Mouse (Mus musculus): ENCODE data around the gene Olfr920. TPM values are rescaled to one million over a fixed set of nuclear protein-coding genes. Genes with fewer than 3 reads are reported as not detected.

Olfr920 gene
- 0.80 TPM for polyA plus RNA-seq (2014; fragmentation: Illumina TruSeq; extraction: RNeasy Lipid Tissue Mini Kit (QIAGEN cat#74804))

DNA sequence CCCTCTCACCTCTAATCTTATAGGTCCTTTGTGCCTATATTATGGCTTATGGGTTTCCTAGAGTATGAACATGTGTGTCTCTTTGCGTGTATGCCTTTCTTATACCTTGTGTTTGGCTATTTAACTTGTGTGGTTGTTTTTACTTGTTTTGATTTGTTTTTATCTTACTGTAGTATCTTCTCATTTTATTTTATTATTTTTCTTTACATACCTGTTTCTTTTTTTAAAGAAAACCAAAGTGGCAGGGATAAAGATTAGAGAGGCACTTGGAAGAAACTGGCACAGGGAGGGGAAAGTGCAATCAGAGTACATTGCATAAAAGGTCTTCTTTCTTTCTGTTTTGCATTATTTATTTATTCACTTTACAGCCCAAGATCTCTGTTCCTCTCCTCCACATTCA, at the start of gene Olfr920:
Gene Olfr920 (plus strand): TSS at position 301 of the 400 bp plus-strand sequence.

GRCm38 (mm10) chr9:38718102-38718501, 34.0 kb upstream of the Olfr920 start, which contains the start of gene Vwa5a:
Gene Vwa5a, plus strand, starts transcription at chr9:38718268.

GRCm38 (mm10) chr9:38772768-38773167, 20.7 kb downstream of the Olfr920 start, which contains the start of gene Olfr921:
Gene Olfr921, plus strand, starts transcription at chr9:38773068.

Other genes with a start within 250 kb of the Olfr920 start
- gene Olfr911-ps1, start 230.7 kb upstream of the Olfr920 start, polyA plus RNA-seq (2014; fragmentation: Illumina TruSeq; extraction: RNeasy Lipid Tissue Mini Kit (QIAGEN cat#74804)): not detected
- gene Olfr910, start 214.4 kb upstream of the Olfr920 start, polyA plus RNA-seq (2014; fragmentation: Illumina TruSeq; extraction: RNeasy Lipid Tissue Mini Kit (QIAGEN cat#74804)): not detected
- gene Olfr912, start 172.1 kb upstream of the Olfr920 start, polyA plus RNA-seq (2014; fragmentation: Illumina TruSeq; extraction: RNeasy Lipid Tissue Mini Kit (QIAGEN cat#74804)): not detected
- not detected for gene Olfr913, start 159.5 kb upstream of the Olfr920 start, polyA plus RNA-seq (2014; fragmentation: Illumina TruSeq; extraction: RNeasy Lipid Tissue Mini Kit (QIAGEN cat#74804))
- not detected for gene Olfr914, start 147.2 kb upstream of the Olfr920 start, polyA plus RNA-seq (2014; fragmentation: Illumina TruSeq; extraction: RNeasy Lipid Tissue Mini Kit (QIAGEN cat#74804))
- not detected for gene Olfr916, start 92.4 kb upstream of the Olfr920 start, polyA plus RNA-seq (2014; fragmentation: Illumina TruSeq; extraction: RNeasy Lipid Tissue Mini Kit (QIAGEN cat#74804))
- not detected for gene Olfr917, start 86.5 kb upstream of the Olfr920 start, polyA plus RNA-seq (2014; fragmentation: Illumina TruSeq; extraction: RNeasy Lipid Tissue Mini Kit (QIAGEN cat#74804))
- not detected for gene Olfr918, start 77.7 kb upstream of the Olfr920 start, polyA plus RNA-seq (2014; fragmentation: Illumina TruSeq; extraction: RNeasy Lipid Tissue Mini Kit (QIAGEN cat#74804))
- gene Olfr919, start 48.6 kb upstream of the Olfr920 start, polyA plus RNA-seq (2014; fragmentation: Illumina TruSeq; extraction: RNeasy Lipid Tissue Mini Kit (QIAGEN cat#74804)): not detected
- 116 TPM for gene Vwa5a, start 34.0 kb upstream of the Olfr920 start, polyA plus RNA-seq (2014; fragmentation: Illumina TruSeq; extraction: RNeasy Lipid Tissue Mini Kit (QIAGEN cat#74804))
- not detected for gene Olfr921, start 20.8 kb downstream of the Olfr920 start, polyA plus RNA-seq (2014; fragmentation: Illumina TruSeq; extraction: RNeasy Lipid Tissue Mini Kit (QIAGEN cat#74804))
- gene Olfr922, start 62.3 kb downstream of the Olfr920 start, polyA plus RNA-seq (2014; fragmentation: Illumina TruSeq; extraction: RNeasy Lipid Tissue Mini Kit (QIAGEN cat#74804)): not detected
- not detected for gene Olfr923, start 74.2 kb downstream of the Olfr920 start, polyA plus RNA-seq (2014; fragmentation: Illumina TruSeq; extraction: RNeasy Lipid Tissue Mini Kit (QIAGEN cat#74804))
- gene Olfr924, start 92.2 kb downstream of the Olfr920 start, polyA plus RNA-seq (2014; fragmentation: Illumina TruSeq; extraction: RNeasy Lipid Tissue Mini Kit (QIAGEN cat#74804)): not detected
- not detected for gene Olfr26, start 102.8 kb downstream of the Olfr920 start, polyA plus RNA-seq (2014; fragmentation: Illumina TruSeq; extraction: RNeasy Lipid Tissue Mini Kit (QIAGEN cat#74804))
- gene Olfr926, start 124.8 kb downstream of the Olfr920 start, polyA plus RNA-seq (2014; fragmentation: Illumina TruSeq; extraction: RNeasy Lipid Tissue Mini Kit (QIAGEN cat#74804)): not detected
- not detected for gene Olfr930, start 177.5 kb downstream of the Olfr920 start, polyA plus RNA-seq (2014; fragmentation: Illumina TruSeq; extraction: RNeasy Lipid Tissue Mini Kit (QIAGEN cat#74804))
- gene Olfr933, start 220.0 kb downstream of the Olfr920 start, polyA plus RNA-seq (2014; fragmentation: Illumina TruSeq; extraction: RNeasy Lipid Tissue Mini Kit (QIAGEN cat#74804)): not detected
- gene Olfr934, start 236.0 kb downstream of the Olfr920 start, polyA plus RNA-seq (2014; fragmentation: Illumina TruSeq; extraction: RNeasy Lipid Tissue Mini Kit (QIAGEN cat#74804)): not detected
- gene Olfr935, start 247.4 kb downstream of the Olfr920 start, polyA plus RNA-seq (2014; fragmentation: Illumina TruSeq; extraction: RNeasy Lipid Tissue Mini Kit (QIAGEN cat#74804)): not detected

All from ovary, adult 10 weeks (tissue).